Mouse (Mus musculus) liver, embryonic 12.5 days (tissue): ENCODE data around the gene Gm9887. TPM values are rescaled to one million over a fixed set of nuclear protein-coding genes. Genes with fewer than 3 reads are reported as not detected.
A peak's percentile ranks its signal among the peaks of the same experiment; 100 is the strongest.
"Not testable (repeated sequence)": the region's sequence is repeated elsewhere in the genome, so short reads cannot be mapped to it uniquely, and the experiment has no call there.

Experiments
- ATAC-seq: fragments of 200-750 bp; cut with Nextera tagmentation; 2 replicates; pipeline ENCODE4 v1.8.0; 2017; ENCODE audit warnings: moderate number of reproducible peaks, mild to moderate bottlenecking, moderate library complexity
- H3K27ac ChIP-seq: fragments of 300-500 bp; sonication (generic); 2 replicates; pipeline ENCODE4 v1.5.1; 2016; ENCODE audit warnings: mild to moderate bottlenecking
- H3K27me3 ChIP-seq: fragments of 300-500 bp; sonication (generic); replicated peaks from 2 replicates; pipeline ENCODE4 v1.6.1; 2016; ENCODE audit warnings: mild to moderate bottlenecking, moderate library complexity
- H3K36me3 ChIP-seq: fragments of 300-500 bp; sonication (generic); 2 replicates; pipeline ENCODE4 v1.6.1; 2016; ENCODE audit warnings: mild to moderate bottlenecking, moderate library complexity
- H3K4me1 ChIP-seq: fragments of 300-500 bp; sonication (generic); 2 replicates; pipeline ENCODE4 v1.6.1; 2016
- H3K4me2 ChIP-seq: fragments of 300-500 bp; sonication (generic); 2 replicates; pipeline ENCODE4 v1.6.1; 2016; ENCODE audit warnings: mild to moderate bottlenecking, moderate library complexity
- H3K4me3 ChIP-seq: fragments of 300-500 bp; sonication (generic); 2 replicates; pipeline ENCODE4 v1.5.1; 2016; ENCODE audit warnings: mild to moderate bottlenecking, moderate library complexity
- H3K9ac ChIP-seq: fragments of 300-500 bp; sonication (generic); 2 replicates; pipeline ENCODE4 v1.6.1; 2016; ENCODE audit warnings: mild to moderate bottlenecking, moderate library complexity
- H3K9me3 ChIP-seq: fragments of 300-500 bp; sonication (generic); replicated peaks from 2 replicates; pipeline ENCODE4 v1.6.1; 2016; ENCODE audit warnings: mild to moderate bottlenecking, moderate library complexity
- WGBS: fragments of 180-500 bp; shearing (Covaris S2); methylation state at CpG from one replicate; pipeline ENCODE4 v1.1.7; 2016; ENCODE audit not compliant: insufficient replicate concordance; 5-methylcytosine and 5-hydroxymethylcytosine counted together
- polyA plus RNA-seq: library from polyadenylated mRNA; unstranded; fragments of >200 nt; fragmentation: Nextera tagmentation; extraction: Ambion mirVana; gene quantifications from 2 replicates; pipeline ENCODE4 v1.2.1, GENCODE M21; 2016

Gene Gm9887
- polyA plus RNA-seq, 1 experiment from 2014 or later, result 2.3 TPM

GRCm38 (mm10) chr12:69366424-69366823, 5.8 kb downstream of the Gm9887 start:
- H3K27ac ChIP-seq, result no peak overlapping the region
- no peak overlapping the region for H3K4me2 ChIP-seq
- H3K9ac ChIP-seq, result no peak overlapping the region
- H3K27me3 ChIP-seq, result no peaks in the 10 kb centered on the region
- ATAC-seq, result no peak
- H3K36me3 ChIP-seq, result no peaks in the 10 kb centered on the region
- no peak overlapping the region for H3K4me3 ChIP-seq
- H3K9me3 ChIP-seq, result no peaks in the 10 kb centered on the region
- peaks cover 36% of the 10 kb centered on the region for H3K4me1 ChIP-seq

- H3K27me3 ChIP-seq, result no peaks in the 10 kb centered on the region
- no peak overlapping the region for H3K4me3 ChIP-seq
- H3K4me1 ChIP-seq, result peaks cover 34% of the 10 kb centered on the region
- H3K9me3 ChIP-seq, result no peaks in the 10 kb centered on the region
- no peak for ATAC-seq
- 70% methylated on average over 7 of the region's 7 CpGs for WGBS
- H3K4me2 ChIP-seq, result no peak overlapping the region
- no peaks in the 10 kb centered on the region for H3K36me3 ChIP-seq
- no peak overlapping the region for H3K27ac ChIP-seq
- H3K9ac ChIP-seq, result no peak overlapping the region
These were observed 6.5 kb downstream of the Gm9887 start for GRCm38 (mm10) chr12:69365757-69366156.

- H3K4me1 ChIP-seq, result peaks cover 30% of the 10 kb centered on the region
- ATAC-seq, result peak; percentile 57
- 4% methylated on average over 32 of the region's 32 CpGs for WGBS
These were observed 8.1 kb downstream of the Gm9887 start for GRCm38 (mm10) chr12:69363899-69364762.

GRCm38 (mm10) chr12:69363110-69363509, 9.1 kb downstream of the Gm9887 start:
- Histone ChIP-seq H3K4me2 (peak overlapping the region; percentile 87), H3K4me3 (0 out of 2 replicates have a peak overlapping the region, but pooled peaks have one; percentile 62), H3K4me1 (peaks cover 30% of the 10 kb centered on the region), H3K27ac (peak overlapping the region; percentile 92)
- H3K27me3 ChIP-seq, H3K9ac ChIP-seq, H3K9me3 ChIP-seq, H3K36me3 ChIP-seq, ATAC-seq: not testable (repeated sequence)
- WGBS, result 82% methylated on average over 7 of the region's 7 CpGs

More at GRCm38 (mm10) chr12:69363899-69364762, 8.1 kb downstream of the Gm9887 start:
- peak overlapping the region; percentile 65 for H3K4me3 ChIP-seq
- no peaks in the 10 kb centered on the region for H3K27me3 ChIP-seq
- peak overlapping the region; percentile 76 for H3K9ac ChIP-seq
- H3K9me3 ChIP-seq, result no peaks in the 10 kb centered on the region
- peak overlapping the region; percentile 72 for H3K4me2 ChIP-seq
- H3K36me3 ChIP-seq, result no peaks in the 10 kb centered on the region
- H3K27ac ChIP-seq, result peak overlapping the region; percentile 88

GRCm38 (mm10) chr12:69362388-69362787, 9.9 kb downstream of the Gm9887 start:
- peak overlapping the region; percentile 82 for H3K9ac ChIP-seq
- ATAC-seq, result no peak
- H3K4me2 ChIP-seq, result peak overlapping the region; percentile 87
- peak overlapping the region; percentile 62 for H3K4me3 ChIP-seq
- no peaks in the 10 kb centered on the region for H3K36me3 ChIP-seq
- peaks cover 34% of the 10 kb centered on the region for H3K4me1 ChIP-seq
- no peaks in the 10 kb centered on the region for H3K27me3 ChIP-seq
- WGBS, result 22% methylated on average over 4 of the region's 4 CpGs
- peak overlapping the region; percentile 92 for H3K27ac ChIP-seq
- no peaks in the 10 kb centered on the region for H3K9me3 ChIP-seq

GRCm38 (mm10) chr12:69361919-69362318, 10.3 kb downstream of the Gm9887 start:
- H3K9me3 ChIP-seq, result no peaks in the 10 kb centered on the region
- H3K4me3 ChIP-seq, result peak overlapping the region; percentile 62
- H3K36me3 ChIP-seq, result no peaks in the 10 kb centered on the region
- peak overlapping the region; percentile 92 for H3K27ac ChIP-seq
- peak overlapping the region; percentile 82 for H3K9ac ChIP-seq
- H3K4me1 ChIP-seq, result peaks cover 35% of the 10 kb centered on the region
- 4% methylated on average over 10 of the region's 10 CpGs for WGBS
- no peaks in the 10 kb centered on the region for H3K27me3 ChIP-seq
- peak overlapping the region; percentile 87 for H3K4me2 ChIP-seq
- ATAC-seq, result no peak

GRCm38 (mm10) chr12:69360997-69361899, 11.0 kb downstream of the Gm9887 start:
- H3K4me3 ChIP-seq, result peak overlapping the region; percentile 62
- not testable (repeated sequence) for H3K27me3 ChIP-seq, H3K36me3 ChIP-seq, H3K9me3 ChIP-seq
- H3K27ac ChIP-seq, result peak overlapping the region; percentile 92
- WGBS, result under 1% methylated on average over 39 of the region's 50 CpGs
- peak overlapping the region; percentile 82 for H3K9ac ChIP-seq
- peak; percentile 91 for ATAC-seq
- peak overlapping the region; percentile 87 for H3K4me2 ChIP-seq
- H3K4me1 ChIP-seq, result peaks cover 30% of the 10 kb centered on the region

GRCm38 (mm10) chr12:69360655-69360996, 11.6 kb downstream of the Gm9887 start:
- H3K9ac ChIP-seq, result no peak overlapping the region

GRCm38 (mm10) chr12:69357300-69357646, 15.0 kb downstream of the Gm9887 start:
- Histone ChIP-seq H3K27ac (peak overlapping the region; percentile 94), H3K4me1 (peaks cover 19% of the 10 kb centered on the region), H3K4me2 (peak overlapping the region; percentile 71), H3K4me3 (peak overlapping the region; percentile 86), H3K27me3 (no peaks in the 10 kb centered on the region), H3K36me3 (peaks cover 28% of the 10 kb centered on the region), H3K9me3 (no peaks in the 10 kb centered on the region), H3K9ac (peak overlapping the region; percentile 87)
- ATAC-seq, result no peak
- 6% methylated on average over 13 of the region's 13 CpGs for WGBS

More at GRCm38 (mm10) chr12:69360655-69360996, 11.6 kb downstream of the Gm9887 start:
- Histone ChIP-seq H3K36me3 (no peaks in the 10 kb centered on the region), H3K27ac (peak overlapping the region; percentile 62; the same call in 1 of the 2 replicates), H3K4me2 (peak overlapping the region; percentile 35), H3K4me3 (no peak overlapping the region), H3K27me3 (no peaks in the 10 kb centered on the region), H3K9me3 (no peaks in the 10 kb centered on the region), H3K4me1 (peaks cover 34% of the 10 kb centered on the region)
- no peak for ATAC-seq
- 9% methylated on average over 5 of the region's 5 CpGs for WGBS

GRCm38 (mm10) chr12:69356546-69357299, 15.5 kb downstream of the Gm9887 start, which contains the start of gene Nemf:
Gene Nemf, minus strand, starts transcription at chr12:69357165.
- H3K27ac ChIP-seq, result peak within 1 kb of the TSS; percentile 94
- no peaks in the 10 kb centered on the region for H3K27me3 ChIP-seq
- peak within 1 kb of the TSS; percentile 71 for H3K4me2 ChIP-seq
- 1% methylated on average over 43 of the region's 50 CpGs for WGBS
- ATAC-seq, result peak; percentile 48
- peak within 1 kb of the TSS; percentile 87 for H3K9ac ChIP-seq
- H3K4me3 ChIP-seq, result peak within 1 kb of the TSS; percentile 86
- peaks cover 33% of the 10 kb centered on the region for H3K36me3 ChIP-seq
- H3K9me3 ChIP-seq, result no peaks in the 10 kb centered on the region
- peaks cover 14% of the 10 kb centered on the region for H3K4me1 ChIP-seq

- Histone ChIP-seq H3K27ac (no peak overlapping the region), H3K9me3 (no peaks in the 10 kb centered on the region), H3K4me3 (no peak overlapping the region), H3K36me3 (peaks cover 78% of the 10 kb centered on the region), H3K27me3 (no peaks in the 10 kb centered on the region), H3K4me1 (peaks cover 9% of the 10 kb centered on the region), H3K4me2 (no peak overlapping the region), H3K9ac (no peak overlapping the region)
- WGBS, result 76% methylated on average over 1 of the region's 1 CpGs
- ATAC-seq, result no peak
These were observed 20.6 kb downstream of the Gm9887 start for GRCm38 (mm10) chr12:69351685-69352084.
